Mouse (Mus musculus) heart, embryonic 15.5 days (tissue): ENCODE results near the gene BC005537. TPM values are rescaled to one million over a fixed set of nuclear protein-coding genes. Genes with fewer than 3 reads are reported as not detected.
A peak's percentile ranks its signal among the peaks of the same experiment; 100 is the strongest.

ENCODE experiments used
- ATAC-seq: fragments of 200-750 bp; cut with Nextera tagmentation; replicated peaks from 2 replicates; pipeline ENCODE4 v1.8.0; 2017; ENCODE audit warnings: low read depth, moderate TSS enrichment; ENCODE audit not compliant: insufficient number of reproducible peaks, insufficient read depth, low FRiP score
- H3K27ac ChIP-seq: fragments of 300-500 bp; sonication (generic); 2 replicates; pipeline ENCODE4 v1.5.1; 2015; ENCODE audit warnings: mild to moderate bottlenecking, inconsistent platforms
- H3K27me3 ChIP-seq: fragments of 300-500 bp; sonication (generic); 2 replicates; pipeline ENCODE4 v1.6.1; 2015; ENCODE audit warnings: inconsistent platforms
- H3K36me3 ChIP-seq: fragments of 300-500 bp; sonication (generic); 2 replicates; pipeline ENCODE4 v1.6.1; 2015; ENCODE audit warnings: mild to moderate bottlenecking, inconsistent platforms
- H3K4me1 ChIP-seq: fragments of 300-500 bp; sonication (generic); replicated peaks from 2 replicates; pipeline ENCODE4 v1.6.1; 2015; ENCODE audit warnings: inconsistent platforms
- H3K4me2 ChIP-seq: fragments of 300-500 bp; sonication (generic); 2 replicates; pipeline ENCODE4 v1.6.1; 2015; ENCODE audit warnings: inconsistent platforms, mild to moderate bottlenecking, moderate library complexity
- H3K4me3 ChIP-seq: fragments of 300-500 bp; sonication (generic); 2 replicates; pipeline ENCODE4 v1.5.1; 2015; ENCODE audit warnings: mild to moderate bottlenecking, inconsistent platforms
- H3K9ac ChIP-seq: fragments of 300-500 bp; sonication (generic); 2 replicates; pipeline ENCODE4 v1.6.1; 2015; ENCODE audit warnings: mild to moderate bottlenecking, inconsistent platforms
- H3K9me3 ChIP-seq: fragments of 300-500 bp; sonication (generic); replicated peaks from 2 replicates; pipeline ENCODE4 v1.6.1; 2016; ENCODE audit warnings: inconsistent platforms
- WGBS: fragments of 180-500 bp; shearing (Covaris S2); methylation state at CpG from one replicate; pipeline ENCODE4 v1.1.7; 2015; ENCODE audit warnings: mixed read lengths; 5-methylcytosine and 5-hydroxymethylcytosine counted together
- polyA plus RNA-seq: library from polyadenylated mRNA; unstranded; fragments of >200 nt; fragmentation: Nextera tagmentation; extraction: Ambion mirVana; gene quantifications from 2 replicates; pipeline ENCODE4 v1.2.1, GENCODE M21; 2015

BC005537 gene
- polyA plus RNA-seq, 1 experiment from 2014 or later = 11.7 TPM

DNA sequence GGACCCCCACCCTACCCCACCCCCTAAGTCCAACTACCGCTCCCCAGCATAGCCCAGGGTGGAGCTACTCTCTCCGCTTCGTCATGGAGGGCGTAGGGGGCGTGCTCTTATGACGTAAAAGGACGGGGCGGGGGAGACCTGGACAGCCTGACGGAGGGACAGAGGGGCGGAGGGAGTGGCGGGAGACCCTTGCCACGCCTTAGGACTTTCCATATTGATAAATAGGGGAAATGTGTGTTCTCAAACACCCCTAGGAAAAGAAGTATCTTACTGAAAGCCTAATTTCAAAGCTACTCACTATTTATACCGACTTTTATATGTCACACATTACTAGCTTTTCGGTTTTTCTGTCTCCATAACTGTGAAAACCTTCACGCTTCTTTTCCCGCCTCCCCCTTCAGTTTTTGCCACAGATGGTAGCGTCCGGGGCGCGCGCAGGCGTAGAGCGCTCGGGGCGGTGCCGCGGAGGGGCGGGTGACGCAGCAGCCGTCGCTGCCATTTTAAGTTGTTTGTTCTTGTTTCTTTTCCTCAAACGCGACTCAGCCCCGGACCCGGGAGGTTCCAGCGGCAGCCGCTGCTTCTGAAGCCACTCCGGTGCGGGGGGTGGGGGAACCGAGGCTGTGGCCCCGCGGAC is 666 bp upstream of the BC005537 start:
- Histone ChIP-seq H3K4me2 (peak overlapping the region; percentile 82), H3K4me3 (peak overlapping the region; percentile 98), H3K4me1 (peaks cover 20% of the 10 kb centered on the region), H3K9ac (peak overlapping the region; percentile 100), H3K27me3 (no peaks in the 10 kb centered on the region), H3K27ac (peak overlapping the region; percentile 100), H3K36me3 (peaks cover 7% of the 10 kb centered on the region; the same call in 1 of the 2 replicates), H3K9me3 (no peaks in the 10 kb centered on the region)
- under 1% methylated on average over 42 of the region's 42 CpGs for WGBS
- peak; percentile 98 for ATAC-seq

DNA sequence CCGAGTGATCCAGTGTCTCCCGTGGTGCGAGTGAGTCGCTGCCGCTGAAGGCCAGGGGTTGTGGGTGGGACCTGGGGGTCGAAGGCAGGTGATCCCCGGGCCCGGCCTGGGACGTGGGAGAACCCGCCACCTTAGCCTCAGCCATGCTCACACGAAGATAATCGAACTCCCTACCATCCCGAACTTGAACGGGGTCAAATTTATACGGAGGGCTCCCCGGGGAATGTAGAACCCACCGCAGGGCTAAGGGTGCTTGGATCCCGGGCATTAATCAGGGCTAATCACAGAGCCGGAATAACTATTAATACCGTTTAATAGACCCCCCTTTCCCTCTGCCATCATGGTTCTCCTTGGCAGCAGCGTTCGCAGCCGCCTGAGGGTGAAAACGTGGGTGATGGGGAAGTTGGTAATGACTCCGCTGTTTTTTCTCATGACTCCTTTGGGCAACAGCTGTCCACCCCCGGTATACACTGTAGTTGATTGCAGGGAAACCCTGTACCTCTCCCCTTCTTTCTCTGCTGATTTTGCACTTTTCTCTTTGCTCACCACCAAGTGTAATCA is 754 bp downstream of the BC005537 start:
- Histone ChIP-seq H3K4me3 (peak overlapping the region; percentile 98), H3K9me3 (no peaks in the 10 kb centered on the region), H3K4me2 (peak overlapping the region; percentile 82), H3K27ac (peak overlapping the region; percentile 100), H3K27me3 (no peaks in the 10 kb centered on the region), H3K9ac (peak overlapping the region; percentile 100), H3K4me1 (peaks cover 22% of the 10 kb centered on the region), H3K36me3 (peaks cover 14% of the 10 kb centered on the region)
- WGBS = under 1% methylated on average over 26 of the region's 26 CpGs
- ATAC-seq = no peak

DNA sequence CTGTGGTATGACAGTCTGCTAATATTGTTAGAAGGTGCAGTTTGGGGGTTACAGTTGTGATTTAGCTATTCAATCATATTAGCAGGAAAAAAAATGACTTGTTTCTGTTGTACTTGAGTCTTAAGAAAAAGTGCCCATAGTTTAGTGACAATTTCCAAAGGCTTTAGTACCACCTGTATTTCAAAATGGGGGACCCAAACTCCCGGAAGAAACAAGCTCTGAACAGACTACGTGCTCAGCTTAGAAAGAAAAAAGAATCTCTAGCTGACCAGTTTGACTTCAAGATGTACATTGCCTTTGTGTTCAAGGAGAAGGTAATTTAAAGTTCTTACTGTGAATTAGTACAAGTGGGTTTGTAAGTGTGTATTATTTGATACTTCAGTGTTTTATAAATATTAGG is 1.7 kb downstream of the BC005537 start:
- peak overlapping the region; percentile 24; the same call in 1 of the 2 replicates for H3K27ac ChIP-seq
- no peak for ATAC-seq
- 10% methylated on average over 2 of the region's 2 CpGs for whole genome bisulfite sequencing

DNA sequence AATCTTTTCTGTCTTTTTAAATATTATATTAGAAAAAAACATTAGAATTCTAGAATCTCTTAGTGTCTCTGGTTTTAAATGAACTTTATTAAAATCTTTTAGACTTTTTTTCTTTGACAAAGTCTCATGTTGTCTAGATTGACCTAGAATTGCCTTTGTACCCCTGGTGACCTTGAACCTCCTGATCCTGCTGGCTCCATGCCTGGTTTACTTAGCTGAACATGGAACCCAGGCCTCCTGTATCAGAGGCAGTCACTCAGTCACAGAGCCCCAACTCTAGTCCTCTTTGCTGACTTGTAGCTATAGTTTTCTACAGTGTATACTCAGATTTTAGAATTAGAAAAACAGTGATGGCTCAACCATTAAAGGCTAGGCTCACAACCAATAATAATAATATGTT is 4.6 kb downstream of the BC005537 start:
- ATAC-seq = no peak
- H3K36me3 ChIP-seq = peaks cover 48% of the 10 kb centered on the region
- H3K9me3 ChIP-seq = no peaks in the 10 kb centered on the region
- H3K9ac ChIP-seq = no peak overlapping the region
- no peak overlapping the region for H3K27ac ChIP-seq
- peaks cover 22% of the 10 kb centered on the region for H3K4me1 ChIP-seq
- no peaks in the 10 kb centered on the region for H3K27me3 ChIP-seq
- H3K4me3 ChIP-seq = no peak overlapping the region
- no peak overlapping the region for H3K4me2 ChIP-seq

More for the DNA sequence above, 1.7 kb downstream of the BC005537 start:
- peaks cover 24% of the 10 kb centered on the region for H3K36me3 ChIP-seq
- H3K27me3 ChIP-seq = no peaks in the 10 kb centered on the region
- H3K4me1 ChIP-seq = peaks cover 22% of the 10 kb centered on the region
- no peaks in the 10 kb centered on the region for H3K9me3 ChIP-seq
- peak overlapping the region; percentile 98 for H3K4me3 ChIP-seq
- peak overlapping the region; percentile 82 for H3K4me2 ChIP-seq
- H3K9ac ChIP-seq = peak overlapping the region; percentile 100

DNA sequence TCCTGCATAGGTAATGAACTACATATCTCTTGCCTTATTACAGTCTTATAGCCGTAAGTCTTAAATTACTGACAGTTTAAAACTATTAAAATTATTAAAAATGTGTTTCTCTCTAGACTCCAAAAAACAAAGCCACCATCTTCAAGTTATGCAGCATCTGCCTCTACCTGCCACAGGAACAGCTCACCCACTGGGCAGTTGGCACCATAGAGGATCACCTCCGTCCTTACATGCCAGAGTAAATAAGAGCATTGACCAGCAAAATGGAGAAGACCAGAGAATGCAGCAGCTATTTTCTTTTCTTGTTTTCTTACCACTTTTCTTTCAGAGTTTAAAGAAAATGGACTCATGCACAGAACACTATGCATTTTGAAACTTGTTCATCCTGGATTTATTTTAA is 11.1 kb downstream of the BC005537 start:
- peaks cover 66% of the 10 kb centered on the region for H3K36me3 ChIP-seq

DNA sequence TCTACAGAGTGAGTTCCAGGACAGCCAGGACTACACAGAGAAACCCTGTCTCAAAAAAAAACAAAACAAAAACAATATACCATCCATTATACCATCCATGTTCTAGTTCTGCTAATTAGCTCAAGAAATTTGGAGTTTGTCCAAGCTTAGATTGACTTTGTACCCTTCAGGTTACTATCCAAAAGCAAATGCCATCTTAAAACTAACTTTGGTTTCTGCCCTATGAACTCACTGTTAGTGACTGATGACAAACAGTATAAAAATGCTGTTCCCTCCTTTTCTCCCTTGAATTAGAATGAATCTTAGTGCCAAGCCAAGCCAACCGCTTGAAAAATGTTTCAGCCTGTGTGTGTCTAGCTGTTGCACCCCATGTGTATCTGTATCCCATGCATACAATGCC is 13.2 kb downstream of the BC005537 start:
- Histone ChIP-seq H3K36me3 (peaks cover 57% of the 10 kb centered on the region), H3K9me3 (no peaks in the 10 kb centered on the region), H3K27me3 (no peaks in the 10 kb centered on the region), H3K4me3 (no peak overlapping the region), H3K27ac (peak overlapping the region; percentile 20; the same call in 1 of the 2 replicates), H3K9ac (no peak overlapping the region), H3K4me1 (no peaks in the 10 kb centered on the region), H3K4me2 (no peak overlapping the region)
- no peak for ATAC-seq
- 90% methylated on average over 1 of the region's 1 CpGs for WGBS

More for the DNA sequence above, 11.1 kb downstream of the BC005537 start:
- no peak overlapping the region for H3K4me3 ChIP-seq
- no peak for ATAC-seq
- no peak overlapping the region for H3K9ac ChIP-seq
- no peaks in the 10 kb centered on the region for H3K9me3 ChIP-seq
- no peak overlapping the region for H3K4me2 ChIP-seq
- 97% methylated on average over 2 of the region's 2 CpGs for WGBS
- no peak overlapping the region for H3K27ac ChIP-seq
- no peaks in the 10 kb centered on the region for H3K27me3 ChIP-seq
- no peaks in the 10 kb centered on the region for H3K4me1 ChIP-seq

DNA sequence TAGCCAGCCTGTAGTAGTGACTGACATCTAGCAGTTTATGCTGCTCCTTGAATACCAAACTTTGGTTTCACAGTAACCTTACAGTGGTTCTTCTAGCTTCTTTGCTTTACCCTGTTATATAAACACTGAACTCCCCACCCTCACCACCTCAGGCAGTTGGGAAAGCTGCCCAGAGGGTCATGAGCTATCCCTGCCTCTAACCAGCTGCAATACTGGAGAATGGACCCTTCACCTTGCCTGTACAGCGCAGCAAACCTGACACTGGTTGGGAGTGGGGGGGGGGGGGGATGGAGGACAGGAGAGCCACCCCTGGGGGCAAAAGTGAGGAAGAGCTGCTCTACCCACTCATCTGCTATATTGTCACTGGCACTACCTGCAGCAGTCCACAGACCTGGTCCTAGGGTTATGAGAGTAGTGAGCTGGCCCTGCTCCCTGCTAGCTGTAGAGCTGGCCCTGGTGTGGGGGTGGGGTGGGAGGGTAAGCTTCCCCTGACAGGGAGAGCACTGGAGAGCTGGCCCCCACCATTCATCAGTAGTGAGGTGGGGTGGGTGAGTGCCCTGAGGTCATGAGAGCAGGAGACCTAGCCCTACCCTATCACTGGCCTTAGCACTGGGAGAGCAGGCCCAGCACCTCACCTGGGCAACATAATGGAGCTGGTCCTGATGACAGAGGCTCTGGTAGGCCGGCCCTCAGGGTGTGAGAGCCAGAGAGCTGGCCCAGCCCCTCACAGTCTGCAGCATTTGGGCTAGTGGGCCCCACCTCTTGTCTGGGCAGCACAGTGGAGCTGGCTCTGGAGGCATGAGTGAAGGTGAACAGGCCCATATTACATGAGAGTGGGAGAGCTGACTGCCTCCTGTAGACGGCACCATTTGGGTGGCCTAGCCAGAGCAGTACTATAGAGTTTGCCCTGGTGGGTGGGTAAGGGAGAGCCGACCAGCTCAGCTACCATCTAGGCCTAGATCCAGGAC is 15.0 kb downstream of the BC005537 start:
- H3K36me3 ChIP-seq = peaks cover 48% of the 10 kb centered on the region
- no peak overlapping the region for H3K27ac ChIP-seq

DNA sequence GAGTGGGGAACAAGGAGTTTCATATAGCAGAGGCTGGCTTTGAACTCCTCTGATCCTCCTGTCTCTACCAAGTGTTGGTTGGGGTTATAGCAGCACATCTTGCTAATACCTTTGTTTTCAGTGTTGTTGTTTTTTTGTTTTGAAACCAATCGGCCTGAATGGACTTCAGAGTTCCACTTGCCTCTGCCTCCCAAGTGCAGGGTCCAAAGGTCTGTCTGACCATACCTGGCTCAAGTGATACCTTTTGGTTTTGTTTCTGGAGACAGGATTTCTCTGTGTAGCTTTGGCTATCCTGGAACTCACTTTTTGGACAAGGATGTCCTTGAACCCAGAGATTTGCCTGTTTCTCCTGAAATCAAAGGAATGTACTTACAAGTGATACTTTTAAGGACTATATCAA is 18.5 kb downstream of the BC005537 start:
- no peaks in the 10 kb centered on the region for H3K9me3 ChIP-seq
- 71% methylated on average over 1 of the region's 1 CpGs for WGBS
- H3K27ac ChIP-seq = no peak overlapping the region
- peaks cover 20% of the 10 kb centered on the region for H3K36me3 ChIP-seq
- no peak overlapping the region for H3K4me3 ChIP-seq
- no peak overlapping the region for H3K9ac ChIP-seq
- no peak for ATAC-seq
- no peak overlapping the region for H3K4me2 ChIP-seq
- peaks cover 6% of the 10 kb centered on the region for H3K4me1 ChIP-seq
- no peaks in the 10 kb centered on the region for H3K27me3 ChIP-seq

More for the DNA sequence above, 15.0 kb downstream of the BC005537 start:
- Histone ChIP-seq H3K9me3 (no peaks in the 10 kb centered on the region), H3K27me3 (no peaks in the 10 kb centered on the region), H3K4me3 (no peak overlapping the region), H3K4me2 (no peak overlapping the region), H3K9ac (no peak overlapping the region), H3K4me1 (no peaks in the 10 kb centered on the region)
- WGBS = 54% methylated on average over 4 of the region's 4 CpGs
- peak; percentile 54 for ATAC-seq

DNA sequence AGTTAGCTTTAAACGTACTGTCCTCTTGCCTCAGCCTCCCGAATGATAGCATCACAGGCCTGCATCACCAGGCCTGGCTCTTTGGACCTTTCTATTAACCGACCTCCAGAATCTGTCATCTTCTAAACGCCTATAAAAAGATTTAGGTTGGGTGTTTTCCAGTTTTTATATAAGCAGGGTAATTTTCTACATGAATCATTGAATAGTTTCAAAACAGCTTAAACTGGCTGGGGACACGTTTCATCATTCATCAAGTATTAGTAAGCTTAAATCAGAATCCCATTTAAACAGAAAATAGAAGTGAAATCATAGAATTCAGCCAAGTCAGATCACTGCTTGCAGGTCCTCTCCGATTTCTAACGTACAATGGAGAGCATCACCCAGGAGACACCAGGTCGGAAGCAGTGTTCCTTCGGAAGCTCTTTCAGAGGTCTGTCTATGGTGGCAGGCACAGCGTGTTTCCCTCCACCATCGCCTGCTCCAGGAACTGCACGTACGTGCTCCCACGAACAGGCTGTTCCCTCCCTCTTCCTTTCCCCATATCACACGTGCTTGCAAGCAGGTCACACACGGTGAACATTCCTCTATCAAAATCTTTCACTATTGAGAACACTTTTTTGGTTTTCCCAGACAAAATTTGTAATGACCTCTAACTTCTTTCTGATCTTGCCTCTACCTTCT is 21.3 kb downstream of the BC005537 start:
- H3K4me3 ChIP-seq = no peak overlapping the region
- peaks cover 30% of the 10 kb centered on the region for H3K4me1 ChIP-seq
- H3K9me3 ChIP-seq = no peaks in the 10 kb centered on the region
- no peaks in the 10 kb centered on the region for H3K27me3 ChIP-seq
- no peak overlapping the region for H3K4me2 ChIP-seq
- no peak for ATAC-seq
- no peak overlapping the region for H3K27ac ChIP-seq
- H3K9ac ChIP-seq = no peak overlapping the region
- 84% methylated on average over 16 of the region's 16 CpGs for WGBS
- peaks cover 16% of the 10 kb centered on the region for H3K36me3 ChIP-seq

DNA sequence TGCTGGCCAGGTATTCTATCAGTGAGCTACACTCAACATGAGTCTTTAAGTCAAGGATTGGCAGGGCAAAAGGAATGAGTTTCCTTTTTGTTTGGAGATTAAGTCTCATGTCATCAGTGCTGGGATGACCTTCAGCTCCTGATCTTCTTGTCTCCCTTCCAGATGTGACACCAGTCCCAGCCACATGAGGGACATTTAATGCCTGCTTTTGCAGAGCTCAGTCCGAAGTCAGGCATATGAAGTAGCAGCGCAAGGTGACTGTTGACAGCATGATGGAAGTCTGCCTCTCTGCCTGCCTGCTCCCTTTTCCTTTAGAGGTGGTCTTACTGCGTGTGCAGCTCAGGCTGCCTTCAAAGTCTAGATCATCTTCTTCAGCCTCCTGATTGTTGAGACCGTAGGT is 23.2 kb downstream of the BC005537 start:
- no peak for ATAC-seq
- Histone ChIP-seq H3K9ac (no peak overlapping the region), H3K4me3 (no peak overlapping the region), H3K36me3 (peaks cover 8% of the 10 kb centered on the region), H3K27me3 (no peaks in the 10 kb centered on the region), H3K9me3 (no peaks in the 10 kb centered on the region), H3K4me2 (no peak overlapping the region), H3K27ac (peak overlapping the region; percentile 67; the same call in 1 of the 2 replicates), H3K4me1 (peaks cover 30% of the 10 kb centered on the region)
- WGBS = 65% methylated on average over 4 of the region's 4 CpGs

DNA sequence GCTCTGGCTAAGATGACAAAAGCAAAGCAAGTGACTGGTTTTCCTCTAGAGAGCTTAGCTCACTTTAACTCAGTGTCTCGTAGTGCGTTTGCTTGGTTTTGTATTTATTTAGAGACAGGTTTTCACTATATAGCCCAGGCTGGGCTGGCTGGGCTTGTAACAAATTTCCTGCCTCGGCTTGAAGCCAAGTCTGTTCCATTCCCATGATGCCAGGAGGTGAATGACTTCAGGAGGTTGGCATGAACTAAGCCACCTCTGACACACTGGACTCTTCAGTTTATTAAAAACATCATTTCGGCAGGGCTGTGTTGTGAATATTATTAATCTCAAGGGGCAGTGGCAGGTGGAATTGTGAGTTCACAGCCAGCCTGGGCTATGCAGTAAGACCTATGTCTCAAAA is 24.1 kb downstream of the BC005537 start:
- ATAC-seq = no peak
- H3K4me2 ChIP-seq = peak overlapping the region; percentile 26; the same call in 1 of the 2 replicates

More for the DNA sequence above, 24.1 kb downstream of the BC005537 start:
- peak overlapping the region; percentile 67 for H3K27ac ChIP-seq
- H3K4me3 ChIP-seq = no peak overlapping the region
- H3K4me1 ChIP-seq = peaks cover 30% of the 10 kb centered on the region
- H3K9me3 ChIP-seq = no peaks in the 10 kb centered on the region
- H3K9ac ChIP-seq = no peak overlapping the region
- H3K27me3 ChIP-seq = no peaks in the 10 kb centered on the region
- H3K36me3 ChIP-seq = peaks cover 1% of the 10 kb centered on the region; the same call in 1 of the 2 replicates
- 56% methylated on average over 4 of the region's 4 CpGs for WGBS
